In genomic region chr4:135116391-135116790, GRCm38 (mm10) we compare ENCODE assay signal across 20 mouse cellular contexts. TPM values are rescaled to one million over a fixed set of nuclear protein-coding genes. Genes with fewer than 3 reads are reported as not detected.
"Had no signal": no experiment of that assay in that cellular context is flagged by ENCODE, and none has a peak within 500 bp of the region (broad histone marks: within the 10 kb centered on the region; RNA-seq: fewer than 3 reads in every experiment).

No protein-coding gene starts in this region.

- ATAC-seq: midbrain, embryonic 16.5 days had no signal

- H3K9ac ChIP-seq: liver, embryonic 13.5 days; midbrain, embryonic 12.5 days; neural tube, embryonic 13.5 days had no signal

- H3K4me1 ChIP-seq: midbrain, embryonic 12.5 days; neural tube, embryonic 13.5 days had no signal

- H3K4me3 ChIP-seq: left cerebral cortex, adult 2 months; liver, embryonic 13.5 days; midbrain, embryonic 12.5 days; myocyte; neural tube, embryonic 13.5 days had no signal

- H3K27ac ChIP-seq: kidney, postnatal 0 days; left cerebral cortex, adult 2 months; liver, embryonic 13.5 days; midbrain, embryonic 12.5 days; neural tube, embryonic 13.5 days had no signal

- DNase-seq: kidney, adult 2 months; kidney, postnatal 36 days; layer of hippocampus, postnatal 36 days; liver, embryonic 13.5 days; lung, adult 2 months; lung, postnatal 14 days; lung, postnatal 4 days; retina, postnatal 1 day; right cerebral cortex, postnatal 25 days; thymus, adult 18-20 months had no signal

- H3K36me3 ChIP-seq: liver, embryonic 13.5 days; midbrain, embryonic 12.5 days; neural tube, embryonic 13.5 days had no signal

- H3K4me2 ChIP-seq: liver, embryonic 13.5 days; midbrain, embryonic 12.5 days; neural tube, embryonic 13.5 days had no signal

- H3K27me3 ChIP-seq: liver, embryonic 13.5 days; neural tube, embryonic 13.5 days had no signal

RNA-seq across cellular contexts. Expression of gene Runx3, which starts 4.1 kb away (rescaled TPM):
- total RNA-seq: layer of hippocampus, postnatal 10 days; layer of hippocampus, postnatal 36 days; left cerebral cortex, postnatal 10 days; left cerebral cortex, postnatal 36 days had no signal
- polyA plus RNA-seq: kidney, embryonic 14.5 days; midbrain, embryonic 12.5 days; midbrain, embryonic 16.5 days had no signal
